Mouse (Mus musculus) E14TG2a.4 (cell line): Measurements from ENCODE around the gene Tnks2.

ENCODE experiments used
- H3K27me3 ChIP-seq: 2 replicates; pipeline ENCODE4 v1.6.1; 2014; ENCODE audit warnings: low read length, control low read depth; ENCODE audit not compliant: insufficient read depth
- H3K36me3 ChIP-seq: 2 replicates; pipeline ENCODE4 v1.6.1; 2014; ENCODE audit warnings: low read length, control low read depth; ENCODE audit not compliant: insufficient read depth
- H3K4me1 ChIP-seq: replicated peaks from 2 replicates; pipeline ENCODE4 v1.6.1; 2014; ENCODE audit warnings: low read depth, low read length, control low read depth
- H3K4me3 ChIP-seq: replicated peaks from 2 replicates; pipeline ENCODE4 v1.5.1; 2014; ENCODE audit warnings: mild to moderate bottlenecking, low read length
- H3K9me3 ChIP-seq: 2 replicates; pipeline ENCODE4 v1.6.1; 2014; ENCODE audit warnings: low read length, control low read depth
- CTCF ChIP-seq: conservative IDR thresholded peaks from 2 replicates; pipeline ENCODE4 v1.5.1; 2014; ENCODE audit warnings: low read length
- NANOG ChIP-seq: IDR thresholded peaks from 2 replicates; pipeline ENCODE4 v1.6.1; 2014; ENCODE audit warnings: borderline replicate concordance, low read length, mixed read lengths
- POU5F1 ChIP-seq: IDR thresholded peaks from 2 replicates; pipeline ENCODE4 v1.6.1; 2014; ENCODE audit warnings: low read length, borderline replicate concordance

Tnks2 gene

GRCm38 (mm10) chr19:36834532-36835431 is 750 bp downstream of the Tnks2 start:
- TF ChIP-seq CTCF (no peak), NANOG (no peak), POU5F1 (no peak)
- H3K36me3 ChIP-seq, result peaks cover 22% of the 10 kb centered on the region
- H3K4me1 ChIP-seq, result peaks cover 50% of the 10 kb centered on the region
- no peaks in the 10 kb centered on the region for H3K27me3 ChIP-seq
- no peaks in the 10 kb centered on the region for H3K9me3 ChIP-seq
- H3K4me3 ChIP-seq, result peak overlapping the region; percentile 92

- H3K9me3 ChIP-seq, result no peaks in the 10 kb centered on the region
- TF ChIP-seq POU5F1 (no peak), NANOG (no peak), CTCF (no peak)
- peaks cover 59% of the 10 kb centered on the region for H3K4me1 ChIP-seq
- H3K36me3 ChIP-seq, result peaks cover 30% of the 10 kb centered on the region
- peak overlapping the region; percentile 92 for H3K4me3 ChIP-seq
- H3K27me3 ChIP-seq, result no peaks in the 10 kb centered on the region
Observed at GRCm38 (mm10) chr19:36836035-36836434, 2.0 kb downstream of the Tnks2 start.

GRCm38 (mm10) chr19:36840301-36840700 is 6.3 kb downstream of the Tnks2 start:
- no peaks in the 10 kb centered on the region for H3K9me3 ChIP-seq
- peaks cover 78% of the 10 kb centered on the region for H3K4me1 ChIP-seq
- TF ChIP-seq POU5F1, result no peak
- no peak for TF ChIP-seq CTCF
- TF ChIP-seq NANOG, result no peak
- H3K27me3 ChIP-seq, result no peaks in the 10 kb centered on the region
- H3K4me3 ChIP-seq, result no peak overlapping the region
- peaks cover 71% of the 10 kb centered on the region for H3K36me3 ChIP-seq

- Histone ChIP-seq H3K36me3 (peaks cover 89% of the 10 kb centered on the region), H3K4me1 (peaks cover 54% of the 10 kb centered on the region), H3K4me3 (no peak overlapping the region), H3K27me3 (no peaks in the 10 kb centered on the region), H3K9me3 (no peaks in the 10 kb centered on the region)
- TF ChIP-seq CTCF (peak; percentile 30; the same call in 1 of the 2 replicates), POU5F1 (no peak)
Observed at GRCm38 (mm10) chr19:36843866-36844265, 9.8 kb downstream of the Tnks2 start.

- no peak overlapping the region for H3K4me3 ChIP-seq
Observed at GRCm38 (mm10) chr19:36845924-36846323, 11.9 kb downstream of the Tnks2 start.

GRCm38 (mm10) chr19:36853831-36854230 is 19.8 kb downstream of the Tnks2 start:
- Histone ChIP-seq H3K4me1 (no peaks in the 10 kb centered on the region), H3K36me3 (peaks cover 95% of the 10 kb centered on the region), H3K27me3 (no peaks in the 10 kb centered on the region), H3K4me3 (no peak overlapping the region), H3K9me3 (no peaks in the 10 kb centered on the region)
- no peak for TF ChIP-seq POU5F1
- TF ChIP-seq NANOG, result no peak
- TF ChIP-seq CTCF, result no peak

More at GRCm38 (mm10) chr19:36845924-36846323, 11.9 kb downstream of the Tnks2 start:
- H3K36me3 ChIP-seq, result peaks cover 93% of the 10 kb centered on the region
- peaks cover 42% of the 10 kb centered on the region for H3K4me1 ChIP-seq
- H3K27me3 ChIP-seq, result no peaks in the 10 kb centered on the region
- no peaks in the 10 kb centered on the region for H3K9me3 ChIP-seq
- TF ChIP-seq POU5F1 (no peak), NANOG (no peak), CTCF (no peak)

- no peaks in the 10 kb centered on the region for H3K4me1 ChIP-seq
- no peaks in the 10 kb centered on the region for H3K9me3 ChIP-seq
- H3K27me3 ChIP-seq, result no peaks in the 10 kb centered on the region
- no peak overlapping the region for H3K4me3 ChIP-seq
- TF ChIP-seq NANOG (no peak), POU5F1 (no peak), CTCF (no peak)
- peaks cover 98% of the 10 kb centered on the region for H3K36me3 ChIP-seq
Observed at GRCm38 (mm10) chr19:36857851-36858250, 23.8 kb downstream of the Tnks2 start.

GRCm38 (mm10) chr19:36860393-36860792 is 26.4 kb downstream of the Tnks2 start:
- peaks cover 96% of the 10 kb centered on the region for H3K36me3 ChIP-seq
- H3K9me3 ChIP-seq, result no peaks in the 10 kb centered on the region
- TF ChIP-seq CTCF, result no peak
- no peak for TF ChIP-seq POU5F1
- TF ChIP-seq NANOG, result no peak
- H3K27me3 ChIP-seq, result no peaks in the 10 kb centered on the region
- H3K4me3 ChIP-seq, result no peak overlapping the region
- H3K4me1 ChIP-seq, result no peaks in the 10 kb centered on the region
